Mouse (Mus musculus) retina, postnatal 1 day (tissue): Measurements from ENCODE around the gene Prdm2.

Experiments used
- DNase-seq: peaks from one replicate; pipeline ENCODE4 v3.0.0-alpha.2; 2012

Prdm2 gene

GRCm38 (mm10) chr4:143211584-143212340 is 1.0 kb downstream of the Prdm2 start:
- no peak for DNase-seq

DNA sequence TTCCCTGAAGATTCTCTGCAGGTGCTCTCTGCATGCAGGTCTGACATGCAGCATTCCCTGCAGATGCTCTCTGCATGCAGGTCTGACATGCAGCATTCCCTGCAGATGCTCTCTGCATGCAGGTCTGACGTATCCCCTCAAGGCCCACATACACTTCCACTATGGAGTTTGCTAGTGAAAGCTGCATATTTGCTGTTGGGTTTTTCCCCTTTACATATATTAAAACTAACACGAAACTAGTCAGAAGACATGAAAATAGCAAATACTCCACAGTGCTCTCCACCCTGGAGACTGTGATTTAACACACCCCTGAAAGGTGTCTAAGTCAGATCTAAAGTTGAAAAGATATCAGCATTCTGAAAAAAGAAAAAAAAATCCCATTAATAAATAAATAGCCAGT is 2.8 kb downstream of the Prdm2 start:
- DNase-seq = no peak

DNA sequence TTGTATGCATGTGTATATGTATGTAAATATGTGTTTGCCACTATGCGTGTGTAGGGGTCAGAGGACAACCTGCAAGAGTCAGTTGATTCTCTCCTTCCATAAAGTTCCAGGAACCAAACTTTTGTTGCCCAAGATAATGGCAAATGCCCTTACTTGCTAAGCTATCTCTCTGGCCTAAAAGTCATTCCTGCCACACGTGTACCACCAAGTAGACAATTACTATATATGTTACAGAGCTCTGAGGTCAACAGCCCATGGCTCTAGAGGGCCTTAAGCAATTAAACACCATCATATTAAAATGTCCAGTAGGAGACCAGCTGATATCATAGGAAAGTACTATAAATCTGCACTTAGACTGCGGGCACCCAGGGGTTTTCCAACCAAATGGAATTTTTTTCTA is 10.1 kb downstream of the Prdm2 start:
- no peak for DNase-seq

- no peak for DNase-seq
Observed at GRCm38 (mm10) chr4:143198371-143198770, 14.4 kb downstream of the Prdm2 start.

GRCm38 (mm10) chr4:143197845-143198356 is 14.9 kb downstream of the Prdm2 start:
- no peak for DNase-seq

- no peak for DNase-seq
Observed at GRCm38 (mm10) chr4:143194328-143194727, 18.5 kb downstream of the Prdm2 start.

DNA sequence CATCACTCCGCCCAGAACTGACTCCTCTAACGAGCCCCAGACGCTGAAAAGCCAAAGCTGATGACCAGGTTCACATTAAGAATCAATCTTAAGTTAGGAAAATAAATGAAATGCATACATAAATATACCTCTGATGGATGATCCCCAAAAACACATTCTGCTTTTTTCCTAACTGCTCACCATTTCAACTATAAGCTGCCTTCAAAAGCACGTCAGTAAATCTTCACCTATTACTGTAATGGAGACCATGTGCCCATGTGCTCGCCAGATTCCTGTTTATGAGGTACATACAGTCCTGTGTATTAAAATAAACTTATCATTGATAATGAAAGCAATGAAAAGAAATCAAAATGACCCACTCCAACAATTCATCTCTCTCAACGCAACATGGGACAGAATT is 19.6 kb downstream of the Prdm2 start:
- DNase-seq = no peak

DNA sequence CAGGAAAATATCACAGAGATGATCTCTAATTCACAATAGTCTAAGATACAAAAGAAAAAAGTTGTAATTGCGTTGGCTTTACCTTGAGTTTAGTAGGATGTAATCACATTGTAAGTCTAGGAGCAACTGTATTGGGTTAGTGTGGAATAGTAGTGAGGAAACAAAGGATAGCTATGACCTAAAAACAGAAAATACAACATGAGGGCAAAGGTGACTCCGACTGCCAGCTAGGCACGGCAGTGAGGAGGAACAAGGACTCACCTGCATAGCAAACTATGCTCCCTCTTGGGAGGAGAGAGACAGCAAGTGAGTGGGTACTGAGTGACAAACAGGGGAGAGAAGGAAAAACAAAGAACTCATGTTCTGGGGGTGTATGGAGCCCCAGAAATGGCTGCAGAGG is 21.0 kb downstream of the Prdm2 start:
- DNase-seq = no peak

DNA sequence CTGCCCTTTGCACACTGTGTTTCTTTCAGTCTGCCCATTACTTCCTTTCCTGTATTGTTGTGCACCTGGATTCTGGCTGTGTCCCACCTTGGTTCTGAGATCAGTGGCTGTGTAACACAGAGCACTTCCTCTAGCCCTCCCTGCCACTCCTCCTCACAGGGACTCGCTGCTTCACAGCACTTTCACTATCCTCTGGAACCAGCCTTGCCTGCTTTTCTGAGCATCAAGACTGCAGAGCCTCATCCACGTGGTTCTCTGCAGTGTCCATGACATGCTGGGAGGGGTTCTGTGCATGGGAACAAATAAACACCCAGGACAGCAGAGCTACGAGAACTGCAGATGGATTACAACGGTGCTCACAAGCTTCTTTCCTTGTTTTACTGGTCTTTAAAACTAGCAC is 22.1 kb downstream of the Prdm2 start:
- DNase-seq = no peak

- DNase-seq = no peak
Observed at GRCm38 (mm10) chr4:143188571-143189191, 24.1 kb downstream of the Prdm2 start.

GRCm38 (mm10) chr4:143186066-143186465 is 26.7 kb downstream of the Prdm2 start:
- no peak for DNase-seq

- no peak for DNase-seq
Observed at GRCm38 (mm10) chr4:143185496-143185895, 27.3 kb downstream of the Prdm2 start.

- no peak for DNase-seq
Observed at GRCm38 (mm10) chr4:143183141-143183540, 29.7 kb downstream of the Prdm2 start.

GRCm38 (mm10) chr4:143180731-143181130 is 32.1 kb downstream of the Prdm2 start:
- DNase-seq = no peak

GRCm38 (mm10) chr4:143171600-143172290 is 41.0 kb downstream of the Prdm2 start:
- DNase-seq = no peak

GRCm38 (mm10) chr4:143170290-143170689 is 42.5 kb downstream of the Prdm2 start:
- no peak for DNase-seq

- DNase-seq = no peak
Observed at GRCm38 (mm10) chr4:143168093-143168492, 44.7 kb downstream of the Prdm2 start.

DNA sequence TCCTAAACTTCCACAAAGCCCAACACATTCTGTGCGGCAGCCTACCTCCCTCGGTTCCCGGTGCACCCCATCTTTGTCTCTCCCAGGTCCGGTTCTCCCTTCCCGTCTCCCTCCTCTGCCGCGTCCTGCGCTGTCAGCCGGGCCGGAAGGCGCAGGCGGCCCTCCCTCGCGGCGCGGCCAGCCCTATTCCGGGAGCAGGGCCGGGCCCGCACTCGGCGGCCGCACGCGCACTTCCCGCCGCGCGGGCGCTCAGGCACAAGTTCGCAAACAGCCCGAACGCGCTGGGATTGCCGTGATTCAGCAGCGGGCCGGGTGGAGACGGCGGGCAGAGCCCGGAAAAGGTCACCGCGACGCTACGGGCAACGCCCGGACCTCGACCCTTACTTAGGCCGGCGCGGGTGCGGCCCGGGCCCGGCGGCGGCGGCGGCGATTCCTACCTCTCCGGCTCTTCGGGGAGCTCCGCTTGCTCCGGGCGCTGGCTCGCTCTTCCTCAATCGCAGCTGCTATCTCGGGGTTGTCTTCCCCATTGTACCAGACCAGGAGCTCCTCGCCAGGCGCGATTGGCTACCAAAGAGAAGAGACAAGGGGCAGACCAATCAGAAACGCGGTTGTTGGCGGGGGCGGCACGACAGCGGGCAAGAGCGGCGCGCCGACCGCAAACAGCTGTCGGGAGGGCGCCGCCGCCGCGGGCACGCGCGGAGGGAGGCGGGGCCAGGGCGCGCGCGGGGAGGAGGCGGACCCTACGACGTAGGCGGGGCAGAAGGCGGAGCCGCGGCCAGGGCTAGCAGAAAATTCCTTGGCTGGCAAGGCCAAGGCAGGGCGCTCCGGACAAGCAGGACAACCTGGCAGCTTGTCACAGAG is 50.9 kb downstream of the Prdm2 start:
- peak; percentile 99 for DNase-seq

- DNase-seq = no peak
Observed at GRCm38 (mm10) chr4:143160826-143161225, 52.0 kb downstream of the Prdm2 start.

GRCm38 (mm10) chr4:143159336-143159735 is 53.5 kb downstream of the Prdm2 start:
- DNase-seq = no peak

GRCm38 (mm10) chr4:143155871-143156270 is 56.9 kb downstream of the Prdm2 start:
- no peak for DNase-seq

GRCm38 (mm10) chr4:143155036-143155435 is 57.8 kb downstream of the Prdm2 start:
- no peak for DNase-seq

DNA sequence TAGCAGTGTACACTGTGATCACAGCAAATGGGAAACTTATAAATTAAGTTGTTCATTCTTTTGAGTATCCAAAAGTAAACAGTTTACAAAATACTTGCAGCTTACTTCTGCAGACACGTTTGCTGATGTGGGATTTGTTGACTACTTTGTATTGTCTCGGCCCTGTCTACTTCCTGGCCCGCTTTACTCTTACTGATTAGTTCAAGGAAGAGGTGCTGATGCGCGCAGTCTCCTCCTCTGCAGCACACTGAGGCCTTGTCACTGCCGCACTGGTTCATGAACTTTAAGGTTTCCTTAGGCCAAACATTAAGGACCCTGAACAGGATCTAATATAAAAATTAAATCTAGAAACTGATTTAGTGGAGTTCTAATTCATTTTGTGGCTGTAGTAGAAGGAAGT is 58.2 kb downstream of the Prdm2 start:
- no peak for DNase-seq
